Mouse (Mus musculus): ENCODE data around the gene Eme2.

- TF ChIP-seq CTCF (IDR thresholded peaks at IDR 0.05; ENCODE audit: low read depth, low read length) (no peak), POLR2A (IDR thresholded peaks at IDR 0.05; ENCODE audit: extremely low read depth, insufficient read depth, low read length) (no peak)
Observed at GRCm38 (mm10) chr17:24865776-24866175, 29.1 kb downstream of the Eme2 start, which contains the start of gene Igfals.
